Mouse (Mus musculus) megakaryocyte, embryonic 14.5 days (primary cell): ENCODE results near the gene Wdr54. TPM values are rescaled to one million over a fixed set of nuclear protein-coding genes. Genes with fewer than 3 reads are reported as not detected.
"Not testable (repeated sequence)": the region's sequence is repeated elsewhere in the genome, so short reads cannot be mapped to it uniquely, and the experiment has no call there.

Source experiments
- H3K27me3 ChIP-seq: replicated peaks from 2 replicates; pipeline ENCODE3; 2012; ENCODE audit warnings: inconsistent platforms
- H3K36me3 ChIP-seq: replicated peaks from 2 replicates; pipeline ENCODE3; 2012; ENCODE audit warnings: low read length, inconsistent platforms, mixed read lengths
- H3K4me1 ChIP-seq: 2 replicates; pipeline ENCODE4 v1.6.1; 2012; ENCODE audit warnings: inconsistent platforms
- H3K4me3 ChIP-seq: replicated peaks from 2 replicates; pipeline ENCODE3; 2012; ENCODE audit warnings: moderate library complexity, mild to moderate bottlenecking, inconsistent platforms
- H3K9me3 ChIP-seq: 2 replicates; pipeline ENCODE4 v1.6.1; 2012; ENCODE audit warnings: inconsistent platforms
- FLI1 ChIP-seq: IDR thresholded peaks from 2 replicates; pipeline ENCODE4 v1.6.1; 2012; ENCODE audit warnings: low read length, inconsistent platforms, mixed read lengths
- GATA1 ChIP-seq: IDR thresholded peaks from 3 replicates; pipeline ENCODE4 v1.6.1; 2012; ENCODE audit warnings: mixed read lengths, low read length, inconsistent platforms, borderline replicate concordance
- polyA plus RNA-seq: library from polyadenylated mRNA; stranded (reverse); fragments of >175 nt; gene quantifications from 2 replicates; pipeline ENCODE4 v1.2.3, GENCODE M21; 2012; ENCODE audit warnings: low replicate concordance; ENCODE audit not compliant: insufficient read depth

Gene Wdr54
- polyA plus RNA-seq, 1 experiment = 2.0 TPM

GRCm38 (mm10) chr6:83161442-83161841 is 5.2 kb upstream of the Wdr54 start:
- Histone ChIP-seq H3K36me3 (no peaks in the 10 kb centered on the region), H3K27me3 (peaks cover 28% of the 10 kb centered on the region), H3K4me1 (peaks cover 42% of the 10 kb centered on the region), H3K4me3 (peak overlapping the region; percentile 90), H3K9me3 (no peaks in the 10 kb centered on the region)
- TF ChIP-seq GATA1 = no peak
- TF ChIP-seq FLI1 = no peak

- Histone ChIP-seq H3K27me3 (peaks cover 43% of the 10 kb centered on the region), H3K4me1 (peaks cover 46% of the 10 kb centered on the region)
- not testable (repeated sequence) for H3K9me3 ChIP-seq, H3K4me3 ChIP-seq, H3K36me3 ChIP-seq
These were observed 3.3 kb upstream of the Wdr54 start for GRCm38 (mm10) chr6:83159456-83159855.

GRCm38 (mm10) chr6:83155552-83156238 is 502 bp downstream of the Wdr54 start:
- Histone ChIP-seq H3K27me3 (peaks cover 37% of the 10 kb centered on the region), H3K9me3 (no peaks in the 10 kb centered on the region), H3K4me1 (peaks cover 34% of the 10 kb centered on the region), H3K36me3 (peaks cover 18% of the 10 kb centered on the region), H3K4me3 (peak overlapping the region; percentile 93)
- TF ChIP-seq FLI1 = no peak
- no peak for TF ChIP-seq GATA1

- no peak for TF ChIP-seq FLI1
- no peak for TF ChIP-seq GATA1
- Histone ChIP-seq H3K36me3 (peaks cover 35% of the 10 kb centered on the region), H3K4me1 (peaks cover 36% of the 10 kb centered on the region), H3K4me3 (no peak overlapping the region), H3K27me3 (peaks cover 45% of the 10 kb centered on the region), H3K9me3 (no peaks in the 10 kb centered on the region)
These were observed 2.7 kb downstream of the Wdr54 start for GRCm38 (mm10) chr6:83153485-83153884.

- TF ChIP-seq FLI1 (no peak), GATA1 (no peak)
- Histone ChIP-seq H3K4me3 (no peak overlapping the region), H3K27me3 (peaks cover 46% of the 10 kb centered on the region), H3K9me3 (no peaks in the 10 kb centered on the region), H3K36me3 (peaks cover 38% of the 10 kb centered on the region), H3K4me1 (peaks cover 36% of the 10 kb centered on the region)
These were observed 3.2 kb downstream of the Wdr54 start for GRCm38 (mm10) chr6:83153038-83153437.

GRCm38 (mm10) chr6:83151721-83152120 is 4.5 kb downstream of the Wdr54 start:
- Histone ChIP-seq H3K9me3 (no peaks in the 10 kb centered on the region), H3K36me3 (peaks cover 49% of the 10 kb centered on the region), H3K4me1 (peaks cover 44% of the 10 kb centered on the region), H3K27me3 (peaks cover 56% of the 10 kb centered on the region), H3K4me3 (no peak overlapping the region)
- no peak for TF ChIP-seq FLI1
- no peak for TF ChIP-seq GATA1

GRCm38 (mm10) chr6:83147280-83147679 is 8.9 kb downstream of the Wdr54 start:
- Histone ChIP-seq H3K4me3 (peak overlapping the region; percentile 17), H3K27me3 (peaks cover 35% of the 10 kb centered on the region), H3K4me1 (peaks cover 54% of the 10 kb centered on the region), H3K9me3 (no peaks in the 10 kb centered on the region), H3K36me3 (peaks cover 41% of the 10 kb centered on the region)
- TF ChIP-seq FLI1 (no peak), GATA1 (no peak)

GRCm38 (mm10) chr6:83145805-83146204 is 10.4 kb downstream of the Wdr54 start:
- H3K4me3 ChIP-seq = peak overlapping the region; percentile 42
- H3K4me1 ChIP-seq = peaks cover 56% of the 10 kb centered on the region
- peaks cover 32% of the 10 kb centered on the region for H3K36me3 ChIP-seq
- TF ChIP-seq GATA1 (no peak), FLI1 (no peak)
- no peaks in the 10 kb centered on the region for H3K9me3 ChIP-seq
- H3K27me3 ChIP-seq = peaks cover 40% of the 10 kb centered on the region

- Histone ChIP-seq H3K4me1 (peaks cover 55% of the 10 kb centered on the region), H3K9me3 (no peaks in the 10 kb centered on the region), H3K27me3 (peaks cover 38% of the 10 kb centered on the region), H3K4me3 (no peak overlapping the region), H3K36me3 (peaks cover 29% of the 10 kb centered on the region)
- TF ChIP-seq GATA1 (no peak), FLI1 (no peak)
These were observed 11.0 kb downstream of the Wdr54 start for GRCm38 (mm10) chr6:83145209-83145608.

- no peak for TF ChIP-seq FLI1
- TF ChIP-seq GATA1 = no peak
- Histone ChIP-seq H3K9me3 (no peaks in the 10 kb centered on the region), H3K36me3 (peaks cover 11% of the 10 kb centered on the region), H3K4me3 (no peak overlapping the region), H3K4me1 (peaks cover 65% of the 10 kb centered on the region), H3K27me3 (peaks cover 27% of the 10 kb centered on the region)
These were observed 13.3 kb downstream of the Wdr54 start for GRCm38 (mm10) chr6:83142886-83143285.

GRCm38 (mm10) chr6:83142211-83142731 is 13.9 kb downstream of the Wdr54 start:
- H3K4me3 ChIP-seq = peak overlapping the region; percentile 46

More at GRCm38 (mm10) chr6:83142211-83142731, 13.9 kb downstream of the Wdr54 start:
- no peaks in the 10 kb centered on the region for H3K9me3 ChIP-seq
- peaks cover 5% of the 10 kb centered on the region for H3K36me3 ChIP-seq
- H3K4me1 ChIP-seq = peaks cover 69% of the 10 kb centered on the region
- no peak for TF ChIP-seq FLI1
- TF ChIP-seq GATA1 = no peak
- H3K27me3 ChIP-seq = peaks cover 23% of the 10 kb centered on the region
